Mouse (Mus musculus): Measurements from ENCODE around the gene Clec3a.
A peak's percentile ranks its signal among the peaks of the same experiment; 100 is the strongest.

Clec3a gene

GRCm38 (mm10) chr8:114417786-114418185, at the start of gene Clec3a:
Gene Clec3a, plus strand, starts transcription at chr8:114418086.
- DNase-seq (ENCODE audit: low read depth, low spot score), result no peak

- DNase-seq (ENCODE audit: low read depth, low spot score), result peak; percentile 69
Measured at GRCm38 (mm10) chr8:114369038-114369976, 48.6 kb upstream of the Clec3a start.

- no peak for DNase-seq (ENCODE audit: low read depth, low spot score)
Measured at GRCm38 (mm10) chr8:114374390-114374789, 43.5 kb upstream of the Clec3a start.

- DNase-seq (ENCODE audit: low read depth, low spot score), result no peak
Measured at GRCm38 (mm10) chr8:114384189-114384588, 33.7 kb upstream of the Clec3a start.

- no peak for DNase-seq (ENCODE audit: low read depth, low spot score)
Measured at GRCm38 (mm10) chr8:114387494-114387893, 30.4 kb upstream of the Clec3a start.

- no peak for DNase-seq (ENCODE audit: low read depth, low spot score)
Measured at GRCm38 (mm10) chr8:114390465-114391254, 27.2 kb upstream of the Clec3a start.

- no peak for DNase-seq (ENCODE audit: low read depth, low spot score)
Measured at GRCm38 (mm10) chr8:114398326-114398725, 19.6 kb upstream of the Clec3a start.

GRCm38 (mm10) chr8:114399273-114399672, 18.6 kb upstream of the Clec3a start:
- DNase-seq (ENCODE audit: low read depth, low spot score), result no peak

- DNase-seq (ENCODE audit: low read depth, low spot score), result no peak
Measured at GRCm38 (mm10) chr8:114401679-114402078, 16.2 kb upstream of the Clec3a start.

- DNase-seq (ENCODE audit: low read depth, low spot score), result no peak
Measured at GRCm38 (mm10) chr8:114411421-114411820, 6.5 kb upstream of the Clec3a start.

GRCm38 (mm10) chr8:114418486-114418885, 600 bp downstream of the Clec3a start:
- DNase-seq (ENCODE audit: low read depth, low spot score), result no peak

- DNase-seq (ENCODE audit: low read depth, low spot score), result no peak
Measured at GRCm38 (mm10) chr8:114418904-114419303, 1.0 kb downstream of the Clec3a start.

- DNase-seq (ENCODE audit: low read depth, low spot score), result no peak
Measured at GRCm38 (mm10) chr8:114421544-114421943, 3.7 kb downstream of the Clec3a start.

- DNase-seq (ENCODE audit: low read depth, low spot score), result peak; percentile 54
Measured at GRCm38 (mm10) chr8:114438236-114438635, 20.4 kb downstream of the Clec3a start.

- peak; percentile 99 for DNase-seq (ENCODE audit: low read depth, low spot score)
Measured at GRCm38 (mm10) chr8:114439334-114440204, 21.7 kb downstream of the Clec3a start, which contains the start of gene Wwox. Gene Wwox, plus strand, starts transcription at chr8:114439655.

- no peak for DNase-seq (ENCODE audit: low read depth, low spot score)
Measured at GRCm38 (mm10) chr8:114440205-114440589, 22.3 kb downstream of the Clec3a start.

GRCm38 (mm10) chr8:114441616-114442015, 23.7 kb downstream of the Clec3a start:
- peak; percentile 41 for DNase-seq (ENCODE audit: low read depth, low spot score)

- DNase-seq (ENCODE audit: low read depth, low spot score), result no peak
Measured at GRCm38 (mm10) chr8:114446884-114447283, 29.0 kb downstream of the Clec3a start.

GRCm38 (mm10) chr8:114452278-114452677, 34.4 kb downstream of the Clec3a start:
- no peak for DNase-seq (ENCODE audit: low read depth, low spot score)

- peak; percentile 74 for DNase-seq (ENCODE audit: low read depth, low spot score)
Measured at GRCm38 (mm10) chr8:114452781-114453221, 34.9 kb downstream of the Clec3a start.

- no peak for DNase-seq (ENCODE audit: low read depth, low spot score)
Measured at GRCm38 (mm10) chr8:114455302-114455701, 37.4 kb downstream of the Clec3a start.
